Mouse (Mus musculus) kidney, embryonic 14.5 days (tissue): ENCODE data around the gene Hoxb6. TPM values are rescaled to one million over a fixed set of nuclear protein-coding genes. Genes with fewer than 3 reads are reported as not detected.
A peak's percentile ranks its signal among the peaks of the same experiment; 100 is the strongest.

Experiments
- ATAC-seq: fragments of 200-750 bp; cut with Nextera tagmentation; 2 replicates; pipeline ENCODE4 v1.8.0; 2017; ENCODE audit warnings: moderate number of reproducible peaks, mild to moderate bottlenecking, moderate TSS enrichment, moderate library complexity; ENCODE audit not compliant: low FRiP score, low TSS enrichment
- H3K27ac ChIP-seq: fragments of 300-500 bp; sonication (generic); 2 replicates; pipeline ENCODE4 v1.5.1; 2014; ENCODE audit warnings: low read depth, mild to moderate bottlenecking, low read length, moderate library complexity, mixed read lengths
- H3K27me3 ChIP-seq: fragments of 300-500 bp; sonication (generic); 2 replicates; pipeline ENCODE4 v1.6.1; 2014; ENCODE audit warnings: mild to moderate bottlenecking, low read length; ENCODE audit not compliant: control insufficient read depth, insufficient read depth
- H3K36me3 ChIP-seq: fragments of 300-500 bp; sonication (generic); 2 replicates; pipeline ENCODE4 v1.6.1; 2014; ENCODE audit warnings: low read length, mixed read lengths; ENCODE audit not compliant: control insufficient read depth, insufficient read depth
- H3K4me1 ChIP-seq: fragments of 300-500 bp; sonication (generic); 2 replicates; pipeline ENCODE4 v1.6.1; 2014; ENCODE audit warnings: low read length, mixed read lengths; ENCODE audit not compliant: control insufficient read depth, insufficient read depth
- H3K4me2 ChIP-seq: fragments of 300-500 bp; sonication (generic); replicated peaks from 2 replicates; pipeline ENCODE4 v1.6.1; 2014; ENCODE audit warnings: low read depth, mild to moderate bottlenecking, low read length
- H3K4me3 ChIP-seq: fragments of 300-500 bp; sonication (generic); 2 replicates; pipeline ENCODE4 v1.5.1; 2014; ENCODE audit warnings: mild to moderate bottlenecking, low read length
- H3K9ac ChIP-seq: fragments of 300-500 bp; sonication (generic); 2 replicates; pipeline ENCODE4 v1.6.1; 2014; ENCODE audit warnings: low read depth, mild to moderate bottlenecking, low read length, moderate library complexity
- H3K9me3 ChIP-seq: fragments of 300-500 bp; sonication (generic); 2 replicates; pipeline ENCODE4 v1.6.1; 2016; ENCODE audit warnings: low read length; ENCODE audit not compliant: control insufficient read depth
- WGBS: fragments of 180-500 bp; shearing (Covaris S2); extraction: QIAGEN DNeasy Blood & Tissue Kit; methylation state at CpG from one replicate; pipeline ENCODE4 v1.1.7; 2014; 5-methylcytosine and 5-hydroxymethylcytosine counted together
- polyA plus RNA-seq: library from polyadenylated mRNA; unstranded; fragments of >200 nt; fragmentation: Nextera tagmentation; extraction: Ambion mirVana; gene quantifications from 2 replicates; pipeline ENCODE4 v1.2.1, GENCODE M21; 2014

The Hoxb6 gene
- polyA plus RNA-seq, 1 experiment from 2014 or later: 44.1 TPM

GRCm38 (mm10) chr11:96267021-96267920 lies 25.0 kb upstream of the Hoxb6 start:
- Histone ChIP-seq H3K4me2 (no peak overlapping the region), H3K9ac (no peak overlapping the region), H3K4me3 (no peak overlapping the region), H3K27ac (no peak overlapping the region), H3K9me3 (no peaks in the 10 kb centered on the region), H3K27me3 (no peaks in the 10 kb centered on the region; the same call in 1 of the 2 replicates), H3K36me3 (peaks cover 31% of the 10 kb centered on the region; the same call in 1 of the 2 replicates), H3K4me1 (peaks cover 65% of the 10 kb centered on the region)
- no peak for ATAC-seq
- WGBS: 54% methylated on average over 7 of the region's 7 CpGs

- Histone ChIP-seq H3K4me1 (peaks cover 61% of the 10 kb centered on the region), H3K36me3 (peaks cover 25% of the 10 kb centered on the region; the same call in 1 of the 2 replicates), H3K4me3 (no peak overlapping the region), H3K4me2 (no peak overlapping the region), H3K9ac (0 out of 2 replicates have a peak overlapping the region, but pooled peaks have one; percentile 12), H3K27ac (0 out of 2 replicates have a peak overlapping the region, but pooled peaks have one; percentile 17), H3K9me3 (no peaks in the 10 kb centered on the region), H3K27me3 (no peaks in the 10 kb centered on the region)
- no peak for ATAC-seq
- whole genome bisulfite sequencing: 54% methylated on average over 1 of the region's 1 CpGs
Observed at GRCm38 (mm10) chr11:96268031-96268745, 24.1 kb upstream of the Hoxb6 start.

GRCm38 (mm10) chr11:96269869-96270268 lies 22.4 kb upstream of the Hoxb6 start:
- Histone ChIP-seq H3K27me3 (no peaks in the 10 kb centered on the region), H3K4me2 (peak overlapping the region; percentile 84), H3K4me3 (peak overlapping the region; percentile 65), H3K36me3 (peaks cover 14% of the 10 kb centered on the region; the same call in 1 of the 2 replicates), H3K27ac (peak overlapping the region; percentile 95), H3K9me3 (no peaks in the 10 kb centered on the region), H3K4me1 (peaks cover 49% of the 10 kb centered on the region), H3K9ac (peak overlapping the region; percentile 45)
- under 1% methylated on average over 19 of the region's 19 CpGs for WGBS
- ATAC-seq: no peak

GRCm38 (mm10) chr11:96270996-96271540 lies 21.2 kb upstream of the Hoxb6 start, which contains the start of gene Hoxb9:
Gene Hoxb9 (plus strand): TSS chr11:96271457.
- peak; percentile 68 for ATAC-seq
- peak within 1 kb of the TSS; percentile 65 for H3K4me3 ChIP-seq
- H3K27me3 ChIP-seq: peaks cover 4% of the 10 kb centered on the region; the same call in 1 of the 2 replicates
- peaks cover 16% of the 10 kb centered on the region; the same call in 1 of the 2 replicates for H3K36me3 ChIP-seq
- H3K9me3 ChIP-seq: no peaks in the 10 kb centered on the region
- WGBS: under 1% methylated on average over 28 of the region's 40 CpGs
- peak within 1 kb of the TSS; percentile 93 for H3K9ac ChIP-seq
- peak within 1 kb of the TSS; percentile 95 for H3K27ac ChIP-seq
- H3K4me2 ChIP-seq: peak within 1 kb of the TSS; percentile 84
- peaks cover 42% of the 10 kb centered on the region for H3K4me1 ChIP-seq

- H3K4me3 ChIP-seq: peak overlapping the region; percentile 65
- ATAC-seq: peak; percentile 50
- under 1% methylated on average over 52 of the region's 52 CpGs for WGBS
- H3K36me3 ChIP-seq: peaks cover 16% of the 10 kb centered on the region; the same call in 1 of the 2 replicates
- peaks cover 4% of the 10 kb centered on the region; the same call in 1 of the 2 replicates for H3K27me3 ChIP-seq
- peak overlapping the region; percentile 93 for H3K9ac ChIP-seq
- no peaks in the 10 kb centered on the region for H3K9me3 ChIP-seq
- H3K4me2 ChIP-seq: peak overlapping the region; percentile 84
- peak overlapping the region; percentile 95 for H3K27ac ChIP-seq
- peaks cover 41% of the 10 kb centered on the region for H3K4me1 ChIP-seq
Observed at GRCm38 (mm10) chr11:96271541-96272011, 20.7 kb upstream of the Hoxb6 start.

- Histone ChIP-seq H3K36me3 (peaks cover 9% of the 10 kb centered on the region; the same call in 1 of the 2 replicates), H3K9me3 (no peaks in the 10 kb centered on the region), H3K9ac (peak overlapping the region; percentile 93), H3K4me1 (peaks cover 46% of the 10 kb centered on the region), H3K27me3 (peaks cover 4% of the 10 kb centered on the region; the same call in 1 of the 2 replicates), H3K4me3 (peak overlapping the region; percentile 65), H3K27ac (peak overlapping the region; percentile 95), H3K4me2 (peak overlapping the region; percentile 84)
- under 1% methylated on average over 56 of the region's 58 CpGs for WGBS
- ATAC-seq: peak; percentile 60
Observed at GRCm38 (mm10) chr11:96272024-96272921, 20.0 kb upstream of the Hoxb6 start.

GRCm38 (mm10) chr11:96274428-96274827 lies 17.8 kb upstream of the Hoxb6 start:
- Histone ChIP-seq H3K27ac (no peak overlapping the region), H3K36me3 (peaks cover 3% of the 10 kb centered on the region; the same call in 1 of the 2 replicates), H3K4me2 (peak overlapping the region; percentile 84; the same call in 1 of the 2 replicates), H3K9me3 (no peaks in the 10 kb centered on the region), H3K4me1 (peaks cover 49% of the 10 kb centered on the region), H3K9ac (0 out of 2 replicates have a peak overlapping the region, but pooled peaks have one; percentile 8), H3K4me3 (no peak overlapping the region; the same call in 1 of the 2 replicates), H3K27me3 (peaks cover 4% of the 10 kb centered on the region; the same call in 1 of the 2 replicates)
- ATAC-seq: no peak
- 45% methylated on average over 10 of the region's 10 CpGs for WGBS
